Mouse (Mus musculus): ENCODE data around the gene Atp10a. TPM values are rescaled to one million over a fixed set of nuclear protein-coding genes. Genes with fewer than 3 reads are reported as not detected.

Atp10a gene
- polyA plus RNA-seq, 2 experiments = 3.0 to 6.6 TPM

GRCm38 (mm10) chr7:58742009-58742408 is 86.0 kb downstream of the Atp10a start:
- DNase-seq (ENCODE audit: low spot score) = no peak
- no peak overlapping the region for H3K4me3 ChIP-seq (replicated peaks; ENCODE audit: low read length)
- no peaks in the 10 kb centered on the region for H3K9me3 ChIP-seq (ENCODE audit: control insufficient read depth, low read length)
- H3K4me2 ChIP-seq (replicated peaks; ENCODE audit: low read depth, low read length, severe bottlenecking) = no peak overlapping the region
- H3K36me3 ChIP-seq (ENCODE audit: control insufficient read depth, insufficient read depth, low read length) = no peaks in the 10 kb centered on the region
- TF ChIP-seq POLR2A (IDR thresholded peaks at IDR 0.05; ENCODE audit: borderline replicate concordance, extremely low read depth, insufficient read depth, insufficient read length) = no peak
- H3K27me3 ChIP-seq (ENCODE audit: control insufficient read depth, insufficient read depth, low read length) = no peaks in the 10 kb centered on the region
- H3K4me1 ChIP-seq (ENCODE audit: control insufficient read depth, insufficient read depth, low read length) = no peaks in the 10 kb centered on the region
- H3K27ac ChIP-seq (replicated peaks; ENCODE audit: low read depth, low read length) = no peak overlapping the region
- WGBS = 80% methylated on average over 4 of the region's 4 CpGs
- no peak for ATAC-seq (ENCODE audit: low FRiP score, low read depth)
- H3K9ac ChIP-seq (ENCODE audit: low read depth, low read length, severe bottlenecking) = no peak overlapping the region

GRCm38 (mm10) chr7:58742648-58743047 is 86.7 kb downstream of the Atp10a start:
- Histone ChIP-seq H3K4me1 (ENCODE audit: control insufficient read depth, insufficient read depth, low read length) (no peaks in the 10 kb centered on the region), H3K36me3 (ENCODE audit: control insufficient read depth, insufficient read depth, low read length) (no peaks in the 10 kb centered on the region), H3K9me3 (ENCODE audit: control insufficient read depth, low read length) (no peaks in the 10 kb centered on the region), H3K9ac (ENCODE audit: low read depth, low read length, severe bottlenecking) (no peak overlapping the region), H3K4me2 (replicated peaks; ENCODE audit: low read depth, low read length, severe bottlenecking) (no peak overlapping the region), H3K27me3 (ENCODE audit: control insufficient read depth, insufficient read depth, low read length) (no peaks in the 10 kb centered on the region), H3K27ac (replicated peaks; ENCODE audit: low read depth, low read length) (no peak overlapping the region), H3K4me3 (replicated peaks; ENCODE audit: low read length) (no peak overlapping the region)
- ATAC-seq (ENCODE audit: low FRiP score, low read depth) (no peak), DNase-seq (ENCODE audit: low spot score) (no peak)
- 76% methylated on average over 1 of the region's 1 CpGs for WGBS
- TF ChIP-seq POLR2A (IDR thresholded peaks at IDR 0.05; ENCODE audit: borderline replicate concordance, extremely low read depth, insufficient read depth, insufficient read length) = no peak

- ATAC-seq (ENCODE audit: low FRiP score, low read depth) = no peak
These were observed 87.7 kb downstream of the Atp10a start for GRCm38 (mm10) chr7:58743362-58744320.

GRCm38 (mm10) chr7:58746817-58747216 is 90.9 kb downstream of the Atp10a start:
- Histone ChIP-seq H3K4me1 (ENCODE audit: control insufficient read depth, insufficient read depth, low read length) (no peaks in the 10 kb centered on the region), H3K27me3 (ENCODE audit: control insufficient read depth, insufficient read depth, low read length) (no peaks in the 10 kb centered on the region), H3K9me3 (ENCODE audit: control insufficient read depth, low read length) (no peaks in the 10 kb centered on the region), H3K9ac (ENCODE audit: low read depth, low read length, severe bottlenecking) (no peak overlapping the region), H3K4me3 (replicated peaks; ENCODE audit: low read length) (no peak overlapping the region), H3K4me2 (replicated peaks; ENCODE audit: low read depth, low read length, severe bottlenecking) (no peak overlapping the region), H3K27ac (replicated peaks; ENCODE audit: low read depth, low read length) (no peak overlapping the region), H3K36me3 (ENCODE audit: control insufficient read depth, insufficient read depth, low read length) (no peaks in the 10 kb centered on the region)
- ATAC-seq (ENCODE audit: low FRiP score, low read depth) = no peak
- WGBS = 69% methylated on average over 5 of the region's 5 CpGs
- TF ChIP-seq POLR2A (IDR thresholded peaks at IDR 0.05; ENCODE audit: borderline replicate concordance, extremely low read depth, insufficient read depth, insufficient read length) = no peak
- no peak for DNase-seq (ENCODE audit: low spot score)

More at GRCm38 (mm10) chr7:58743362-58744320, 87.7 kb downstream of the Atp10a start:
- no peaks in the 10 kb centered on the region for H3K36me3 ChIP-seq (ENCODE audit: control insufficient read depth, insufficient read depth, low read length)
- no peak for DNase-seq (ENCODE audit: low spot score)
- H3K4me2 ChIP-seq (replicated peaks; ENCODE audit: low read depth, low read length, severe bottlenecking) = no peak overlapping the region
- no peaks in the 10 kb centered on the region for H3K4me1 ChIP-seq (ENCODE audit: control insufficient read depth, insufficient read depth, low read length)
- H3K4me3 ChIP-seq (replicated peaks; ENCODE audit: low read length) = no peak overlapping the region
- 63% methylated on average over 4 of the region's 4 CpGs for WGBS
- H3K9me3 ChIP-seq (ENCODE audit: control insufficient read depth, low read length) = no peaks in the 10 kb centered on the region
- no peak for TF ChIP-seq POLR2A (IDR thresholded peaks at IDR 0.05; ENCODE audit: borderline replicate concordance, extremely low read depth, insufficient read depth, insufficient read length)
- no peaks in the 10 kb centered on the region for H3K27me3 ChIP-seq (ENCODE audit: control insufficient read depth, insufficient read depth, low read length)
- no peak overlapping the region for H3K9ac ChIP-seq (ENCODE audit: low read depth, low read length, severe bottlenecking)
- H3K27ac ChIP-seq (replicated peaks; ENCODE audit: low read depth, low read length) = no peak overlapping the region

- TF ChIP-seq POLR2A (IDR thresholded peaks at IDR 0.05; ENCODE audit: borderline replicate concordance, extremely low read depth, insufficient read depth, insufficient read length) = no peak
- ATAC-seq (ENCODE audit: low FRiP score, low read depth) (0 out of 2 replicates have a peak, but pooled peaks have one; percentile 50), DNase-seq (ENCODE audit: low spot score) (peak; percentile 58)
- Histone ChIP-seq H3K9me3 (ENCODE audit: control insufficient read depth, low read length) (no peaks in the 10 kb centered on the region), H3K4me2 (replicated peaks; ENCODE audit: low read depth, low read length, severe bottlenecking) (no peak overlapping the region), H3K9ac (ENCODE audit: low read depth, low read length, severe bottlenecking) (no peak overlapping the region), H3K4me1 (ENCODE audit: control insufficient read depth, insufficient read depth, low read length) (no peaks in the 10 kb centered on the region), H3K27me3 (ENCODE audit: control insufficient read depth, insufficient read depth, low read length) (no peaks in the 10 kb centered on the region), H3K4me3 (replicated peaks; ENCODE audit: low read length) (no peak overlapping the region), H3K27ac (replicated peaks; ENCODE audit: low read depth, low read length) (no peak overlapping the region), H3K36me3 (ENCODE audit: control insufficient read depth, insufficient read depth, low read length) (no peaks in the 10 kb centered on the region)
- 70% methylated on average over 6 of the region's 6 CpGs for WGBS
These were observed 94.1 kb downstream of the Atp10a start for GRCm38 (mm10) chr7:58749904-58750612.

Data from limb, embryonic 14.5 days (tissue).